Mouse (Mus musculus): ENCODE data around the gene Dhrs11. TPM values are rescaled to one million over a fixed set of nuclear protein-coding genes. Genes with fewer than 3 reads are reported as not detected.
"Not testable (repeated sequence)": the region's sequence is repeated elsewhere in the genome, so short reads cannot be mapped to it uniquely, and the experiment has no call there.

The Dhrs11 gene
- total RNA-seq (2021): 10 to 100 TPM; 22.5 to 37.6 TPM
- long read RNA-seq, experiment 1, transcript Dhrs11-201 (7 exons, 1,254 nt): major isoform, 51 of 66 reads
- long read RNA-seq, experiment 1, partial matches to known transcripts: 3 of 66 reads
- long read RNA-seq, experiment 1, other reads (novel, unspliced or antisense): 12 of 66 reads
- long read RNA-seq, experiment 2, transcript Dhrs11-201 (7 exons, 1,254 nt): major isoform, 51 of 63 reads
- long read RNA-seq, experiment 2, partial matches to known transcripts: 1 of 63 reads
- long read RNA-seq, experiment 2, other reads (novel, unspliced or antisense): 11 of 63 reads

DNA sequence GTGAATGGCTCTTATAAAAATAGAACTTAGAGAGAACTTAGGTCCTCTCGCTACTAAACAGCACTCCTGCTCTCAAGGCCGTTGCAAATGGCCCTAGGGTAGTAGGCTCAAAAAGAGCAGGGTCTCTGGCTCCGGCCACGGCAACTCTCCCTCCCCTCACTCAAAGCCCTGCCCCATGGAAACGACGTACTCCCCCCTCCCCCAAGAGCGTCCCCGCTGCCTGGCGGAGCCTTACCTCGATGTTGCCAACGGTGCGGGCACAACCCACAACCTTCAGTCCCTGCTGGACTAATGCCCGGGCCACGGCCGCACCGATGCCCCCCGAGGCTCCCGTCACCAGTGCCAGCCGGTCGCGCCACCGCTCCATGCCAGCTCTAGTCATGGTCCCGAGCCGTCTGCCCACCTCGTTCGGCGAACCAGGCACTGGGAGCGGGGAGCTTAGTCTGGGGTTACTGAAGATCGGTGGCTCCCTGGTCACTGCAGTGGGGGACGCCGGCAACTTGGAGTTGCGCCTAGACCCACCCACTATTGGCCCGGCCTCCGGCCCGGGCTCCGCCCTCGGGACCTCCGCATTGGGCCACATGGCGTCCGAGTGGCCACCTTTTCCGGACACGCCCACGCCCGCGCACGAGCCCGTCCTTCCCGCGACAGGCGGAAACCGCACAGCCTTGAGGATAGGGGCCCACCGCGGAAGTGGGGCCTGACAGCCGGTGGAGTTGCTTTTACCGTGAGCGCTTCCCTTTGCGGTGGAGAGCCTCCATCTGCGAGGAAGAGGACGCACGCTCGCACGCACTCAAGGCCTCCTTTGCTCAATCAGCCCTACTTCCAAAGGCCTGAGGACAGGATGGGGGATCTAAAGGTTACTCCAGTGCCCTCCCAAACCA lies at the start of gene Dhrs11:
Gene Dhrs11, minus strand, starts transcription at position 479 of the 884 bp plus-strand sequence.
- intact Hi-C loops (cut with DNase I; ENCODE audit: low total_unique reads): no loop called here
- peak; percentile 95 for DNase-seq

DNA sequence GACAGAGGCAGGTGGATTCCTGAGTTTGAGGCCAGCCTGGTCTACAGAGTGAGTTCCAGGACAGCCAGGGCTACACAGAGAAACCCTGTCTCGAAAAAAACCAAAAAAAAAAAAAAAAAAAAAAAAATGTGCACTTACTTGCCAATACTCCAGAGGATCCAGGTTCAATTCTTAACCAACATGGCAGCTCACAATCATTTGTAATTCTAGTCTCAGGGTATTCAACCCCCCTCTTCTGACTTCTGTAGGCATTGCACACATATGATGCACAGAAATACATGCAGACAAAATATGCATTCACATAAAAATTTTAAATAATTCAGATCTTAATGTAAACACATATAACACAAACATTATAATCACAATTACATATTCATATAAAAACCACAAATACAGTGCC lies 47.2 kb upstream of the Dhrs11 start:
- DNase-seq; intact Hi-C loops (cut with DNase I; ENCODE audit: low total_unique reads): not testable (repeated sequence)

DNA sequence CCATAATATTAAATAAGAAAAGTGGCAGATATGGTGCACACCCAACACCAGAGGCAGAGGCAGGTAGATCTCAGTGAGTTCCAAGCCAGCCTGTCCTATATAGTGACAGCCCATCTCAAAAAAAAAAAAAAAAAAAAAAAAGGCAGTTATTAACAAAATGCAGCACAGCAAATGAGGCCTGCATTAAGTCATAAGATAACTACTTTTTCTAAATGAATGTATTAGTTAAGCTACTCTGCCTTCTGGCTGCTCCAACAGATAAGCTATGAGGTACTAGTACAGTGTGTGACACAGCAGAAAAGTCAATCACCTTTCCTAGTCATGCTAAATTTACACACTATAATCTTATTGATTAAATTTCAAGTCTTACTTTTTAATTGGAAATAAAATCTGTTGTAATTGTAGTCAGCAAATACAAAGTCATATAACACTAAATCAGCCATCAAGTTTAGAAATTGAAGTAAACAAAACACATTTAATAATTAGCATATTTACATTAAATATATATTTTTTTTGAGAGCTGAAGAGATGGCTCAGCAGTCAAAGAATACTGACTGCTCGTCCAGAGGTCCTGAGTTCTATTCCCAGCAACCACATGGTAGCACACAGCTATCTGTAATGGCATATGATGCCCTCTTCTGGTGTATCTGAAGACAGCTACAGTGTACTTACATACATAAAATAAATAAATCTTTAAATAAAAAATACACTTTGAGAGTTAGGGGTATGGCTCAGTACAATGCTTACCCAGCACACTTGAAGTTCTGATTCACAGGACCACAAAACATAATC lies 44.4 kb upstream of the Dhrs11 start:
- intact Hi-C loops (cut with DNase I; ENCODE audit: low total_unique reads): no loop called here
- no peak for DNase-seq

DNA sequence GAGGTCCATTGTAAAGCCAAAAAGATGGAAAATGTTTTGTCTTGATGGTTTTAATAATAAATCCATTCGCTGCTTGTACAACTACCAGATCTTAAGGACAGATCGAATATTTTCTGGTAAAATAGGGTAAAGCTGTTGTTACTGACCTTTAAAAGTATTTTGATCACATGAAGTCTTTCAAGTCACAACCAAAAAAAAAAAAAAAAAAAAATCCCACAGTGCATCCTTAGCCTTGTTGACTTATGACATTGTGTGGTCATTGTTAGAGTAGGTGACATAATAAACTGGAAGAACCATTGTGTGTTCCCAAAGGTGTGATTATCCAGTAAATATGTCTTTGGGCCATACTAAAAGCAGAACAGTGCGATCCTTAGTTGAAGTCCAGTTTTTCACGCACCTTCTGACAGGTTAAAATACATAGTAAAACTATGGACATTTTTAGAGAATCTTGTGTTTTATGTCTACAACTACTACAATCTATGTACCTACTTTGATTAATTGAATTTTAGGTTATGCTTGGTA lies 42.8 kb upstream of the Dhrs11 start:
- no peak for DNase-seq
- intact Hi-C loops (cut with DNase I; ENCODE audit: low total_unique reads): no loop called here

DNA sequence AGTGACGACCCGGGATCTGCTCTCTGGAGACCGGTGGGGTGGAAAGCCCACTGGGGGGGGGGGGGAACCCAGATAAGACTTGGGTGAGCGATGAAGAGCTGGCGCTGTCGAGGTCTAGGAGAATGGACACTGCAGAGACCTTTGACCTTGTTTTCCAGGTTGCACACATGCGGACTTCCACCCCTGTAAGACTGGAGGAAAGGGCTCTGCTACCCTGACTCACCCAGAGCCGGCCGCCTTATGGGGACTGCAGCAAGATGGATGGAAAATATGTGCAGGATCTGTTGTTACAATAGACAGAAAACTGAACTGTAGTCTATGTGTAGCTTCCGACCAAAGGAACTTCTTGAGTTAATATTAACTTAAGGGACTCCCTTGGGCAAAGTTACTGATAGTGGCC lies 42.3 kb upstream of the Dhrs11 start:
- intact Hi-C loops (cut with DNase I; ENCODE audit: low total_unique reads): no loop called here
- DNase-seq: no peak

DNA sequence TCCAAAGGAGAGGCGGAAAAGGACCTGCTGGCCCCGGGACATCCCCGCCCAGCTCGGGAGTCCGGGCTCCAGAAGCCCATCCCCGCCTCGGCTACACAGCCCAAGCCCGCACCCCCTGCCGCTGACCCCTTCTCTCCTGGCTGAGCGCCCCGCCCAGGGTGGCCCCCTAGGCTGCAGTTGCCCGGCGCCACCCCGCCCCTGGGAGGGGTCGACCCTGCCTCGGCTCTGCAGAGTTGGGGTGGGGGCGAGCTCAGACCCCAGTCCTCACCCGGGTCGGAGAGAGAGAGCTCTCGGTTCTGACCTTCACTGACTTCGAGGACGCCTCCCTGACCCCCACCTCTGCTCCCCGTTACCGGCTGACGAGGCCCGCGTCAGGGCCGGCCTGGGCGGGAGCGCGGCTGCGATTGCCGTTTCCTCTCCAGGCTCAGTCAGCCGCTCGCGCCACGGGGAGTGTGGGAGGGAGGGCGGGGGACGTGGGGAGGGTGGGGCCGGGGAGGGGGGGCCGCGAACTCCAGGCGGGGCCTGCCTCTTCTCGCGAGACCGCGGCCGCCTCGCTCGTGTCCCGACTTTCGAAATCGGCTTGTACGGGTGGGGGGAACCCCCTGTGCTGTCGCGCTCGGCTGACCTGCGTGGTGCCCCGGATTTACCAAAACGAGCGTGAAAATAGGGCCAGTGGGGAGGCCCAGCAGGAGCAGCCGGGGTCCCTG lies 41.7 kb upstream of the Dhrs11 start, which contains the start of gene Ggnbp2:
Gene Ggnbp2, minus strand, starts transcription at position 481 of the 707 bp plus-strand sequence.
- intact Hi-C loops (cut with DNase I; ENCODE audit: low total_unique reads): no loop called here
- DNase-seq: peak; percentile 95

DNA sequence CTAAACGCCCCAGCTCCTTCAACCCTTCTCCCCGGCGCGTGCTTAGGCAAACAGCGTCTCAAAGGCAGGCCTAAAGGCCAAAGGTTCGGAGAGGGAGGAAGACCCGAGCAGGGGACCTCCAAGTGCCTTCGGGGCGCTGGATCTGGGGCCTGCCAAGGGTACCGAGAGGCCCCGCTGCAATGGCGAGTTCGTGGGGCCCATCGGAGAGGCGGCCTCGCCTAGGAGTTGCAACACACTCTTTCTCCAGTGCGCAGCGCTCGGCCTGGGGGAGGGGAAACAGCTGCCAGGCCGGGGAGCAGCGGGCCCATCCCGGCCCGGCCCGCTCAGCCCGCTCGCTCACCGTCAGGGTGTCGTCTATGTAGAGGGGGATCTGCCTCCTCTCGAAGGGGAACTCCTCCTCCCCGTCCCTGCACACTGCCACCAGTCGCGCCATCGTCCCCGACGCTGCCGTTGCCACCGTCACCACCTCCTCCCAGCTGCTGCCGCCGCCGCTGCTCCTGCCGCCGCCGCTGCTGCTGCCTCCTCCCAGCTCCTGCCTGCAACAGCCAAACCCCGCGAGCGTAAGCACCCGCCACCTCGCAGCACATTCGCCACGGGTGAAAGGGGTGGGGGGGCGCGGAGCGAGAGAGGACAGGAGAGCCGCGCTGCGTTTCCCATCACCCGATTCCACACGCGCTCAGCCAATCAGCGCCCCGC lies 40.9 kb upstream of the Dhrs11 start:
- peak; percentile 97 for DNase-seq
- intact Hi-C loops (cut with DNase I; ENCODE audit: low total_unique reads): no loop called here

DNA sequence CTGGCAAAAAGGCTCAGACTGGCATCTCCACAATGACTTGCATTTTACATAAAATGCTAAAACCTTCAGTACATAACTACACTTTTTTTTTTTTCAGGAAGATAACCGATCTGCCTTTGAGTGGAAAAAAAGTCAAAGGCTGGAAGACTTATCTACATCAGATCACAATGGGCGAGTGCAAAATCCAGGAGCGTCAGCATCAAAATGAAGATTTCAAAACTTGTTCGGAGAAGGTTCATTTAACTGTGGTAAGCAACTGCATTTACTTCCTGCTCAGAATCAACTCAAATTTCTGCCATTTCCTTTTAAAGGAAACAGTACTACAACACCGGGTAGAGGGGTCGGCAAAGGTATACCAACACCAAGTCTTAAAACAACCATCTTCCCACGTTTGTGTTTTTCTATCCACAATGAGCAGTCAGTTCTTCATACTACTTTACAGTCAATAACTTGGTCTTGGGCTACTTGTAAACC lies 40.0 kb upstream of the Dhrs11 start:
- no peak for DNase-seq
- intact Hi-C loops (cut with DNase I; ENCODE audit: low total_unique reads): no loop called here

DNA sequence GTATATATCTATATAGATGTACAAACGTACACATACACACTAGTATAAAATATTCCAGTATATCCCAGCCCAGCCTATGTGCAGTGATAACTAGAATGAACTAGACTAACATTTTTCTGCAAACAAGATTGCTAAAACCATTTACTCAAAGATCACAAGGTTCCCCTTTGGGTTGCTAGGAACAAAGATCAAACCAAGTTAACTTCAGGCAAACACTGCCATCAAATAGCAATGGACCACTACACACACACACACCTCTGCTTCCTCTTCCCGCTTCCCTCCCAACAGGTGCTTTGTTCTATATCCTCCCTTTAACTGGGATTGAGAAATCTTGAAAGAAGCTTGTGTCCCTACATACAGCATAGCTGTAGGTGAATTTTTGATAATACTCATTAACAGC lies 38.8 kb upstream of the Dhrs11 start:
- DNase-seq: no peak
- intact Hi-C loops (cut with DNase I; ENCODE audit: low total_unique reads): no loop called here

DNA sequence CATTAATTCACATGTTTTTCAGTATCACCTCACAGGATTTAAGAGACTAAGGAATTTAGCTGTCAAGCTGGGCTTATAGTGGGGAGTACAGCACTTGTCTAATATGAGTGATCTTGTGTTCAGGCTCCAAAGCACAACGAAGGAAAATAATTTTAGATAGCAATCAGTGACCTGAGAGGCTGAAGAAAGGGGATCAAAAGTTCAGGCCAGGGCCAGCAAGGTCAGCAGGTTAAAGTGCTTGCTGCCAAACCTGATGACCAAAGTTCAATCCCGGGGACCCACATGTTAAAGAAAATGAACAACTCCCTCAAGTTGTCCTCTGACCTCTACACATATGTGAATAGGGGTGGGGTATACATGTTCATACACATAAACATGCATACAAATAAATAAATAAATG lies 36.5 kb upstream of the Dhrs11 start:
- intact Hi-C loops (cut with DNase I; ENCODE audit: low total_unique reads): no loop called here

DNA sequence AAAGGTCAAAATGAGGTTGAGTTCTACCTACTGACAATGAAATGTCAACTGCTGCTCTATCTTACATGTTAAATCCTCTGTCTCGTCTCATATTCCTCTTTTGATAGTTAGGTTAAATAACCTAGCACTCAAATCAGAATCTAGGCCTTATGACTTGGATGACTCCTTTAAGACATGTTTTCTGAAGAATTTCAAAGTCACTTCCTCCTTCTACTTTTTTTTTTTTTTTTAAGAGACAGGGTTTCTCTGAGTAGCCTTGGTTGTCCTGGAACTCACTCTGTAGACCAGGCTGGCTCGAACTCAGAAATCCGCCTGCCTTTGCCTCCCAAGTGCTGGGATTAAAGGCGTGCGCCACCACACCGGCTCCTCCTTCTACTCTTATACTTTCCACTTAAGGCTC lies 26.5 kb upstream of the Dhrs11 start:
- intact Hi-C loops (cut with DNase I; ENCODE audit: low total_unique reads): no loop called here
- no peak for DNase-seq

More for the DNA sequence above, 36.5 kb upstream of the Dhrs11 start:
- DNase-seq: no peak

DNA sequence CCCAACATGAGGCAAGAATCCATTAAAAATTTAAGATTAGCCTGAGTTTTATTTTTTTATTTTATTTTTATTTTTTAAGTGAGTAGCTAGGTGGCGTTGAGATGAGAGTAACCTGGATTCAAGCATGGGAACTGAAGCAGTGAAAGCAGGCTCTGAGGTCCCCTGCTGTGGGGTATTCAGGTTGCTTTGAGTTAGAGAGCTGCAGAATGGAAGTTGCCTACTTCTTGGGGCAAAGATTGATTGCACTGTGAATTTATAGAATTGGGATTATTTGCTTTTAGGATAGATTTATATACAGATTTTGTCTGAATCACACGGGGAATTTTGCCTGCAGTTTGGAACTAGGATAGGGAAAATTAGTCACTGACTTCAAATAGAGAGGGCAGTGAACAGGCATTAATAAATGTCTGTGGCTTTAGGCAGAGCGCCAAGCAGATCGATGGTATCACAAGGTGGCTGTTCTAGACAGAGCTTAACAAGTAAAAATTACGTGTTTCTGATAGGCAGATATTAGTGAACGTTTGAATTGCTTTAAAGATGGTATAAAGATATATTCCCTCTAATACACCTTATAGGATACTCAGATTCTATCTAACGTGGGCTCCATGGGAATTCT lies 18.8 kb upstream of the Dhrs11 start:
- no peak for DNase-seq
- intact Hi-C loops (cut with DNase I; ENCODE audit: low total_unique reads): no loop called here

DNA sequence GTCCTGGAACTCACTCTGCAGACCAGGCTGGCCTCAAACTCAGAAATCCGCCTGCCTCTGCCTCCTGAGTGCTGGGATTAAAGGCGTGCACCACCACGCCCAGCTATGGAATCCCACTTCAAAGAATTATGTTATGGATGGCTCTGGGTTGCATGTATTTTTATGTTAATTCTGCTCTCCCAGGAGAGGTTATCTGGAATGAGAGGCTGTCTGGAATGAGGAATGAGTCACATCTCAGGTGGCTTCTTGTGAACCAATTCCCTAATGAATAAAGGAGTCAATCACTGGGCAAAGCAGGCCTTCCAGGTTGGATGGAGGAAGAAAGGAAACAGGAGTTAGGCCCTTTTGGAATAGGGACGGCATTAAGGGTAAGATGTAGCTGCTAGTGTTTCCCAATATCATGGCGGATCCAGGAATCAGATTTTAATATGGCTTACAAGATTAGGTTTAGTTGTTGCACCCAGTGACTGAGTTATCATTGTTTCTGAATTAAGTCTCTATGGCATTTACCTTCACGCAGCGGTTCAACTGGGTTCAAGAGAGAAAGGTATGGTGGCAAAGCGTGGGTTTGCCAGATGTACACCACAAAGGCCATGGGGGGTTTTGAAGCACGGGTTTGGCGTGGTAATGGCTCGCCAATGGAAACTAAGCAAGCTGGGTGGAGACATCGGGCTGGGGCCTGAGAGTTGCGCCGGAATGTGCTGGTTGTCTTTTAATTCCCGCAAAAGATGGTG lies 18.1 kb upstream of the Dhrs11 start:
- DNase-seq: no peak
- intact Hi-C loops (cut with DNase I; ENCODE audit: low total_unique reads): no loop called here

DNA sequence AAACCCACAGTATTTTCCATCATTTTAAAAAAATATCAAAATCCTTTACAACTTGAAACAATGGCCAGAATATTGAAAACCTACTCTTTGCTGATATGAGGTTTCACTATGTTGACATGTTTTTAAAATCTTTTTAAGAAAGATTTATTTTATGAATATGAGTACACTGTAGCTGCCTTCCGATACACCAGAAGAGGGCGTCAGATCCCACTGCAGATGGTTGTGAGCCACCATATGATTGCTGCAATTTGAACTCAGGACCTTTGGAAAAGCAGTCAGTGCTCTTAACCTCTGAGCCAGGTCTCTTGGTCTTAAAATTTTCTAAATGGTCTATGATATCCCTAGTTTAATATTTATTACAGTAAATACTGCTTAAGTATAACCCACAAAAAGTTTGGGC lies 10.5 kb upstream of the Dhrs11 start:
- no peak for DNase-seq
- intact Hi-C loops (cut with DNase I; ENCODE audit: low total_unique reads): no loop called here

DNA sequence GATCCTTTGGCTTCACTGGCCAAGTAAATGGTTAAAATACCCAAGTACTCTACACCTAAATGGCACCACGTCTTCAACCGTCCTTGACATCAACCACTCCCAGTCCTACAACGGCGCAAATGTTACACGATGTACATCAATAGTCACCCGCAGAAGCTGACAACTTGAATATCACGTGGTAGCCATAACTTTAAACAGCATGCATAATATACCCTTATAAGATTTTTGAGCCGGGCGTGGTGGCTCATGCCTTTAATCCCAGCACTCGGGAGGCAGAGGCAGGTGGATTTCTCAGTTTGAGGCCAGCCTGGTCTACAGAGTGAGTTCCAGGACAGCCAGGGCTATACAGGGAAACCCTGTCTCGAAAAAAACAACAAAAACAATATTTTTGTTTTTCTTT lies 701 bp upstream of the Dhrs11 start:
- DNase-seq; intact Hi-C loops (cut with DNase I; ENCODE audit: low total_unique reads): not testable (repeated sequence)

DNA sequence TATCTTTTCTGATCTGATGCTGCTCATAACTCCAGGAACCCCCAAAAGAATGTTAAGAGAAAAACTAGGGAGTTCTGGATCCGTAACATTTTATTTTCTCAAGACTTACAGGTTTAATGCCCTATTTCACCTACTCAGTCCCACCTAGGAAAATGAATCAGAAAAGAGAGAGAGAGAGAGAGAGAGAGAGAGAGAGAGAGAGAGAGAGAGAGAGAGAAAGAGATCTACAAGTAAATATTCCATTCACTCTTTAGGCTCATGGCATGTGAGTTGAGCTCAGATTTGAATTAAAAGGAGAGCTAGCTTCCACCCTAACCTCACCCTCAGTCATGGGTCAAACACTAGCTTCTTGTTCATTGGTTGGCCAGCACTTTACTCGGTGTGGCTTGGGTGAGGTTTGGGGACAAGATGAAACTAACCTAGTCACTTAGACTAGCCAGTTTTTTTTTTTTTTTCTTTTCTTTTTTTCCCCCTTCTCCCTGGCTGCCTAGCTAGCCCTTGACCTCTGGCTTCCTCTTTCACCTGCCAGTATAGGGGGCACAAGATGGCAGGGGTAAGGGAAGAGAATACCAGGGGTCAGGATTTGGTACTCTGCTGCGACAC lies 792 bp downstream of the Dhrs11 start:
- no peak for DNase-seq
- intact Hi-C loops (cut with DNase I; ENCODE audit: low total_unique reads): no loop called here

DNA sequence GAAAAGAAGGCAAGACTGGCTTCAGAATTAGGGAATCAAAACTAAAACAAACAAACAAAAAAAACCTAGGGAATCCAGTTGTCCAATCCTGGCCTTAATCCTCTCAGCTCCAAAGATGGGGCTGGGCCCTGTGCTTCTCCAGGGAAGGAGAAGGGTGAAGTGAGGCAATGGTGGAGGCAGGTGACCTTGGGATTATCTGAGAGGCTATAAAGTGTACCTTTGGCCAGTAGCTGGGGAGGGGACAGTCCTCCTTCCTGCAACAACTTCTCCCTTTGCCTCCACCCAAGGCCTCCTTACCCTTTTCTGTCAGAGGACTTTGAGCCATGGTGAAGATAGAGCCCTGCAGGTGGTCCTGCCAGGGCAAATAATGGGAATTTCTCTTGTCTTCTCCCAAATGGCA lies 1.3 kb downstream of the Dhrs11 start:
- intact Hi-C loops (cut with DNase I; ENCODE audit: low total_unique reads): no loop called here
- DNase-seq: no peak

All from gastrocnemius, postnatal 14 days (tissue).